Mouse (Mus musculus): ENCODE results near the gene Fblim1. TPM values are rescaled to one million over a fixed set of nuclear protein-coding genes. Genes with fewer than 3 reads are reported as not detected.

Gene Fblim1
- polyA plus RNA-seq (2015; fragmentation: Nextera tagmentation; extraction: Ambion mirVana), result 49.0 and 56.1 TPM in 2 replicates

- no peaks in the 10 kb centered on the region for H3K27me3 ChIP-seq
- no peak within 1 kb of the TSS for H3K27ac ChIP-seq
- 82% methylated on average over 11 of the region's 11 CpGs for WGBS
- no peak within 1 kb of the TSS for H3K4me2 ChIP-seq
- H3K36me3 ChIP-seq, result no peaks in the 10 kb centered on the region
- H3K9ac ChIP-seq, result no peak within 1 kb of the TSS
- H3K9me3 ChIP-seq, result no peaks in the 10 kb centered on the region
- ATAC-seq (ENCODE audit: insufficient number of reproducible peaks, insufficient read depth, low FRiP score, low TSS enrichment, low read depth), result no peak
- peaks cover 9% of the 10 kb centered on the region; the same call in 1 of the 2 replicates for H3K4me1 ChIP-seq
- no peak within 1 kb of the TSS for H3K4me3 ChIP-seq
Measured at GRCm38 (mm10) chr4:141605861-141606260, at the start of gene Fblim1. TSS of gene Fblim1 (minus strand) at chr4:141606096.

DNA sequence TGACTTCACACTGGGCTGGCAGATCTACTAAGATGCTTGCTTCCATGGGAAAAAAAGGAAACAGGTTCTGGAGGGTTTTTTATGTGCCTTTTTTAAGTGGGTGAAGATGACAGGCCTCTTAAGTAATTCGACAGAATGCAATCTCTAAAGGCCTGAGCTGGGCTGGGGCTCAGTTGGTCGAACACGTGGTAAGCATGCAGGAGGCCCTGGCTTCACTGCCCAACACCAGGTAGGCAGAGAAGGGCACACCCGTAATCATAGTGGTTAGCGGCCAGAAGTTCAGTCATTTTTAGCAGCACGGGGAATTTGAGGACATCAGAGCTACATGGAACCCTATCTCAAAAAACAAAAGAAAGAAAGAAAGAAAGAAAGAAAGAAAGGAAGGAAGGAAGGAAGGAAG lies 48.6 kb upstream of the Fblim1 start:
- H3K27ac ChIP-seq, result 0 out of 2 replicates have a peak overlapping the region, but pooled peaks have one; percentile 39
- peaks cover 13% of the 10 kb centered on the region for H3K4me1 ChIP-seq
- H3K36me3 ChIP-seq, result peaks cover 60% of the 10 kb centered on the region
- 91% methylated on average over 6 of the region's 6 CpGs for WGBS
- no peaks in the 10 kb centered on the region for H3K9me3 ChIP-seq
- H3K4me2 ChIP-seq, result no peak overlapping the region
- no peak overlapping the region for H3K4me3 ChIP-seq
- no peak for ATAC-seq (ENCODE audit: insufficient number of reproducible peaks, insufficient read depth, low FRiP score, low TSS enrichment, low read depth)
- H3K9ac ChIP-seq, result no peak overlapping the region
- H3K27me3 ChIP-seq, result no peaks in the 10 kb centered on the region

- Histone ChIP-seq H3K36me3 (peaks cover 59% of the 10 kb centered on the region), H3K9ac (no peak overlapping the region), H3K27me3 (no peaks in the 10 kb centered on the region), H3K4me2 (no peak overlapping the region), H3K27ac (no peak overlapping the region), H3K9me3 (no peaks in the 10 kb centered on the region), H3K4me3 (no peak overlapping the region), H3K4me1 (peaks cover 19% of the 10 kb centered on the region)
- WGBS, result 87% methylated on average over 13 of the region's 13 CpGs
- no peak for ATAC-seq (ENCODE audit: insufficient number of reproducible peaks, insufficient read depth, low FRiP score, low TSS enrichment, low read depth)
Measured at GRCm38 (mm10) chr4:141653813-141654212, 47.9 kb upstream of the Fblim1 start.

DNA sequence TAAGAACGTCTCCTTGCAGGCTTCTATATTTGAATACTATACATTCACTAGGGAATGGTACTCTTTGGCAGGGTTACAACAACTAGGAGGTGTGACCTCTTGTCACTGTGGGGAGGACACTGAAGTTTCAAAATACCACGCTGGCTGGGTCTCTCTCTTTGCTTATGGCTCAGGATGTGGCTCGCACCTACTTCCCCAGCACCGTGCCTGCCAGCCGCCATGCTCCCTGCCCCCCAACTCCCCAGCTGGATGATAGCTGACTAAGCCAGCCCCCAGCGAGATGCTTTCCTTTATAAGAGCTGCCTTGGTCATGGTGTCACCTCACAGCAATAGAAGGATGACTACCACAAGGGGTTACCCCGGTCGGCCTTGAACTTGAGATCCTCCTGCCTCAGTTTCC lies 47.1 kb upstream of the Fblim1 start:
- Histone ChIP-seq H3K9me3 (no peaks in the 10 kb centered on the region), H3K36me3 (peaks cover 55% of the 10 kb centered on the region), H3K9ac (no peak overlapping the region), H3K4me3 (no peak overlapping the region), H3K4me2 (no peak overlapping the region), H3K27me3 (no peaks in the 10 kb centered on the region), H3K4me1 (peaks cover 21% of the 10 kb centered on the region), H3K27ac (no peak overlapping the region)
- WGBS, result 90% methylated on average over 8 of the region's 8 CpGs
- ATAC-seq (ENCODE audit: insufficient number of reproducible peaks, insufficient read depth, low FRiP score, low TSS enrichment, low read depth), result no peak

DNA sequence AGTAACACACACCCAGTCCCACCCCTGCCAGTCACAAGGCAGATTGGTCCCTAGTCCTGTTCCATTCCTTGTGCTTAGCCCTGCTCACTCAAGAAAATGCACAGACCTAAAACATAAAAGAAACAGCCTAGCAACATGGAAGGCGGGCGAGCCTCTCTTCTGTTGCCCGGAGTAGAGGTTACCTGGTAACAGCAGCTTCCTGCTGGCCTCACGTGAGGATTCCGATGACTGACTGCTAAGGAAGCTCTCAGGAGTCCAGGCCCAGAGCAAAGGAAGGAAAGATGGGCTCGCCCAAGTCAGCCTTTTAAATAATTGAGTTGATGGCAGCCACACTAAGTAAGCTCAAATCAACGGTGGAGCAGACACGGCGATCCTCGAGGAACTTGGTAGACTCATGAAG lies 46.0 kb upstream of the Fblim1 start:
- no peak overlapping the region for H3K27ac ChIP-seq
- WGBS, result 89% methylated on average over 10 of the region's 10 CpGs
- no peak for ATAC-seq (ENCODE audit: insufficient number of reproducible peaks, insufficient read depth, low FRiP score, low TSS enrichment, low read depth)

GRCm38 (mm10) chr4:141651286-141651685 lies 45.4 kb upstream of the Fblim1 start:
- ATAC-seq (ENCODE audit: insufficient number of reproducible peaks, insufficient read depth, low FRiP score, low TSS enrichment, low read depth), result no peak
- WGBS, result 78% methylated on average over 6 of the region's 6 CpGs
- Histone ChIP-seq H3K9me3 (no peaks in the 10 kb centered on the region), H3K36me3 (peaks cover 51% of the 10 kb centered on the region), H3K27me3 (no peaks in the 10 kb centered on the region), H3K4me3 (no peak overlapping the region), H3K27ac (peak overlapping the region; percentile 17; the same call in 1 of the 2 replicates), H3K4me1 (peaks cover 21% of the 10 kb centered on the region), H3K4me2 (no peak overlapping the region), H3K9ac (no peak overlapping the region)

More for the DNA sequence above, 46.0 kb upstream of the Fblim1 start:
- Histone ChIP-seq H3K9me3 (no peaks in the 10 kb centered on the region), H3K36me3 (peaks cover 57% of the 10 kb centered on the region), H3K27me3 (no peaks in the 10 kb centered on the region), H3K4me2 (no peak overlapping the region), H3K4me1 (peaks cover 21% of the 10 kb centered on the region), H3K4me3 (no peak overlapping the region), H3K9ac (no peak overlapping the region)

- Histone ChIP-seq H3K4me1 (peaks cover 20% of the 10 kb centered on the region), H3K27me3 (no peaks in the 10 kb centered on the region), H3K9ac (no peak overlapping the region), H3K4me2 (no peak overlapping the region), H3K9me3 (no peaks in the 10 kb centered on the region), H3K4me3 (no peak overlapping the region), H3K36me3 (peaks cover 40% of the 10 kb centered on the region), H3K27ac (peak overlapping the region; percentile 74)
- no peak for ATAC-seq (ENCODE audit: insufficient number of reproducible peaks, insufficient read depth, low FRiP score, low TSS enrichment, low read depth)
- WGBS, result 76% methylated on average over 6 of the region's 6 CpGs
Measured at GRCm38 (mm10) chr4:141649244-141649643, 43.3 kb upstream of the Fblim1 start.

DNA sequence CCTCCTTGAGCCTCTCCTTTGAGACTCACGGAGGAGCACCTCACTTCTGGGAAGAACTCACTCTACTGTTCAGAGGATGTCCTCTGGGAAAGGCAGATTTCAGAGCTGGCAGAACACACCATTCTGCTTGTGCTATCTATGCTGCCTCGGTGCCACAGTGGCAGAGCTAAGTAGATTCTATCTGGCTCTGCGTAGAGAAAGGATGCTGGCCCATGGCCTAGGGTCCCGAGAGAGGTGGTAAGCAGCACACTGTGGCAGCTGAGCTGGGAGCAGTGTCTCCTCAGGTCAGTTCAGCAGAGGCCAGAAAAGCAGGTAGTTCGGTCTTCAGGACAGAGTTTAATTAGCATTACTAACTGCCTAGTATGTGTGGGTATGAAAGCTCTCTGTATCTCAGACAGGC lies 42.4 kb upstream of the Fblim1 start:
- no peaks in the 10 kb centered on the region for H3K9me3 ChIP-seq

DNA sequence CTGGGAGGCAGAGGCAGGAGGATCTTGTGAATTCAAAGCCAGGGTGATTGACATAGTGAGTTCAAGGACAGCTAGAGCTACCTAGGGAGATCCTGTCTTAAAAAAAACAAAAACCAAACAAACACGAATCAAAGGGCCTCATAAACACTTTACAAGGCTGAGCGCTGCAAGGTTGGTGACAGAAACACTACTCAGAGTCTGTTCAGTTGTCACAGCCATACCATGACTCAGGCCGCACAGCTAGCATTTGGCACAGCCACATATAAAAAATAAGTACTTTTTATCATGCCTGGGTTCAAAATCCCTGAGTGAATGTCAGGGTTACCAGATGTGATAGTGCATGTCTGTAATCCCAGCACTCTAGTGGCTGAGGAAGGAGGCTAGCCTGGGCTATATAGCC lies 41.3 kb upstream of the Fblim1 start:
- 94% methylated on average over 3 of the region's 3 CpGs for WGBS
- H3K36me3 ChIP-seq, result peaks cover 30% of the 10 kb centered on the region

More for the DNA sequence above, 42.4 kb upstream of the Fblim1 start:
- peaks cover 33% of the 10 kb centered on the region for H3K36me3 ChIP-seq
- 91% methylated on average over 5 of the region's 5 CpGs for WGBS
- no peak for ATAC-seq (ENCODE audit: insufficient number of reproducible peaks, insufficient read depth, low FRiP score, low TSS enrichment, low read depth)
- H3K27me3 ChIP-seq, result no peaks in the 10 kb centered on the region
- H3K27ac ChIP-seq, result peak overlapping the region; percentile 45; the same call in 1 of the 2 replicates
- no peak overlapping the region for H3K4me2 ChIP-seq
- H3K4me3 ChIP-seq, result no peak overlapping the region
- peaks cover 27% of the 10 kb centered on the region for H3K4me1 ChIP-seq
- H3K9ac ChIP-seq, result no peak overlapping the region

DNA sequence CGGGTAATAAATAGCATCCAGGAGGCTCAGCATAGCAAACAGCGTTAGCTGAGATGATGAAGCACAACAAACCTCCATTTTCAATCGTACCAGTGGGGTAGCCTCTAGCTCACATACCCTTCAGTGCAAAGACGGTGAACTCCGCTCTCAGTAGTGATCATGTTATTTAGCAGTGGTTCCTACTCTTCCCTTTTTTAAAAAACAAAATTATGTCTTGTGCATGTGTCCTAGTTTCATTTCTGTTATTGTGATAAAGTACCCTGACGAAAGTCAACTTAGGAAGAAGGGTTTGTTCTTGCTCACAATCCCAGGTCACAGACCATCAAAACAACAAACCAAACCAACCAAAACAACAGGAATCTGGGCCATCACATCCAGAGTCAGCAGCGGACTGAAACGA lies 40.1 kb upstream of the Fblim1 start:
- no peak overlapping the region for H3K4me3 ChIP-seq
- H3K4me1 ChIP-seq, result peaks cover 23% of the 10 kb centered on the region
- no peak for ATAC-seq (ENCODE audit: insufficient number of reproducible peaks, insufficient read depth, low FRiP score, low TSS enrichment, low read depth)
- H3K36me3 ChIP-seq, result peaks cover 32% of the 10 kb centered on the region
- H3K9me3 ChIP-seq, result no peaks in the 10 kb centered on the region
- H3K9ac ChIP-seq, result no peak overlapping the region
- 91% methylated on average over 8 of the region's 8 CpGs for WGBS
- no peak overlapping the region for H3K4me2 ChIP-seq
- no peak overlapping the region for H3K27ac ChIP-seq
- no peaks in the 10 kb centered on the region for H3K27me3 ChIP-seq

More for the DNA sequence above, 41.3 kb upstream of the Fblim1 start:
- no peak overlapping the region for H3K4me3 ChIP-seq
- ATAC-seq (ENCODE audit: insufficient number of reproducible peaks, insufficient read depth, low FRiP score, low TSS enrichment, low read depth), result no peak
- H3K9ac ChIP-seq, result no peak overlapping the region
- no peak overlapping the region for H3K4me2 ChIP-seq
- no peaks in the 10 kb centered on the region for H3K27me3 ChIP-seq
- H3K4me1 ChIP-seq, result peaks cover 27% of the 10 kb centered on the region
- no peaks in the 10 kb centered on the region for H3K9me3 ChIP-seq
- no peak overlapping the region for H3K27ac ChIP-seq

DNA sequence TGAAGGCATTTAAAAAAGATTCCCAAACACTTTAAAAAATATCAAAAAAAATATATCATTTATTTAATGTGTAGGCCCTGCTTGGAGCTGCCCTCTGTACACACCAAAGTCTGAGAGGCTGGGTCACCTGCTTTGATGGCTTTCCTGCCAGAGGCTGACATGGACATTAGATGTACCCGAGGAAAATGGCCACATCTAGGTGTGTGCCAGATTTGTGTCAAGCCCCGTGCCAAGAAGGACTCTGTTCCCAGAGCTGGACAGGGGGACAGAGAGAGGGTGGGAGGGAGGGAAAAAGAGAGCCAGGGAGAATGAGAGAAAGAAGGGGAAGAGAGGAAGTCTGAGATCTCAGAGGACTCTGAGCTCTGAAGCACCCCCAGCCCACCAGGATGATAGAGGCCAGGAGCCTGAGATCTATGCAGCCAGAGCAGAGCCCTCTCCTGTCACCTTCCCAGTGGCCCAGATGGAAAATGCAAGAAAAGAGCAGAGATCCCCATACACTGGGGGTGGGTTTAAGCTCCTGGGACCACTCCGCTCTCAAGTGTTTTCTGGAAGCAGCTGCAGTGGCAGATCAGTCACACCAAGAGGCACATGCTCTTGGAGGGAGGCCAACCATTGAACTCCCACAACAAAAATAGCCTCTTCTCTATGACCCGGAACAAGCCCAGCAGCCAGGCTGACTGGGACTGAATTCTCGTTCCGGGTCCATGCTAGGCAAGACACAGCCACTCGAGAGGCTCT lies 37.4 kb upstream of the Fblim1 start:
- Histone ChIP-seq H3K4me1 (peaks cover 9% of the 10 kb centered on the region), H3K27ac (peak overlapping the region; percentile 56), H3K9ac (peak overlapping the region; percentile 21; the same call in 1 of the 2 replicates), H3K36me3 (peaks cover 48% of the 10 kb centered on the region), H3K4me3 (no peak overlapping the region), H3K9me3 (no peaks in the 10 kb centered on the region), H3K4me2 (no peak overlapping the region), H3K27me3 (no peaks in the 10 kb centered on the region)
- WGBS, result 59% methylated on average over 7 of the region's 7 CpGs
- ATAC-seq (ENCODE audit: insufficient number of reproducible peaks, insufficient read depth, low FRiP score, low TSS enrichment, low read depth), result no peak

All from embryonic facial prominence, embryonic 13.5 days (tissue).